Mouse (Mus musculus) neural tube, embryonic 15.5 days (tissue): ENCODE measurements at regions not wholly inside any gene's neighbourhood (a gene's known extent, or its start where the extent isn't known, plus 50 kb on each side); places are given as distances from the start of the nearest gene placed in this dataset.

Source experiments
- ATAC-seq: fragments of 200-750 bp; cut with Nextera tagmentation; 2 replicates; pipeline ENCODE4 v1.8.0; 2017; ENCODE audit warnings: mild to moderate bottlenecking, moderate TSS enrichment, moderate library complexity; ENCODE audit not compliant: low FRiP score
- H3K27ac ChIP-seq: fragments of 300-500 bp; sonication (generic); replicated peaks from 2 replicates; pipeline ENCODE4 v1.5.1; 2015; ENCODE audit warnings: mild to moderate bottlenecking, inconsistent platforms
- H3K27me3 ChIP-seq: fragments of 300-500 bp; sonication (generic); replicated peaks from 2 replicates; pipeline ENCODE4 v1.6.1; 2015; ENCODE audit warnings: inconsistent platforms
- H3K36me3 ChIP-seq: fragments of 300-500 bp; sonication (generic); 2 replicates; pipeline ENCODE4 v1.6.1; 2015; ENCODE audit warnings: inconsistent platforms
- H3K4me1 ChIP-seq: fragments of 300-500 bp; sonication (generic); 2 replicates; pipeline ENCODE4 v1.6.1; 2015; ENCODE audit warnings: inconsistent platforms
- H3K4me2 ChIP-seq: fragments of 300-500 bp; sonication (generic); 2 replicates; pipeline ENCODE4 v1.6.1; 2015; ENCODE audit warnings: inconsistent platforms, mild to moderate bottlenecking, moderate library complexity
- H3K4me3 ChIP-seq: fragments of 300-500 bp; sonication (generic); replicated peaks from 2 replicates; pipeline ENCODE4 v1.5.1; 2015; ENCODE audit warnings: mild to moderate bottlenecking, inconsistent platforms
- H3K9ac ChIP-seq: fragments of 300-500 bp; sonication (generic); replicated peaks from 2 replicates; pipeline ENCODE4 v1.6.1; 2015; ENCODE audit warnings: mild to moderate bottlenecking, inconsistent platforms
- H3K9me3 ChIP-seq: fragments of 300-500 bp; sonication (generic); replicated peaks from 2 replicates; pipeline ENCODE4 v1.6.1; 2016; ENCODE audit warnings: inconsistent platforms
- WGBS: fragments of 180-500 bp; shearing (Covaris S2); methylation state at CpG from one replicate; pipeline ENCODE4 v1.1.7; 2015; ENCODE audit warnings: mixed read lengths; 5-methylcytosine and 5-hydroxymethylcytosine counted together

DNA sequence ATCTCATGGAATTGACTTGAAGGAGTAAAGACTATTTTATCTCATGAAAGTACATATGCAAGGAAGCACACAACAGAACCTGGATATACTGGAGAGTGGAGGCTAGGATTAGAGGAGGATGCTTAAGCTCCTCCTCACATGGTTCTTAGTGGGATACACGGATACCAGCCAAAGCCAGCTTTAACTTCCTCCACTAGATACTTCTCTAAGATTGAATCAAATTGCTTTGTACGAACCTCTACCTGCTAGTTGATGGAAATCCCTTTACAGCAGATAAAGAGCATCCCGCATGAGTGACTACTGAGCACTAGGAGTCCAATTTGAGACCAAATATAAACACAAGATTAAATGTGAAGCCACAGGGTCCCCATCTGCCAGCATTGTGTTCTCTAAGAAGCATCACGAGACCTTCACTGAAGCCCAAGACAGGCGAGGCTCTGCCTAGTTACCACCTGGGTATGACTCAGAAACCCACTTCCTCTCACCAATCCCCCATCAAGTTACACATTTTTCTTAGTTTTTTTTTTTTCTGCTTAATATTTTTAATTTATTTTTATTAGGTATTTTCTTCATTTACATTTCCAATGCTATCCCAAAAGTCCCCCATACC, 307.9 kb upstream of the Lrrc3b start:
- no peaks in the 10 kb centered on the region for H3K4me1 ChIP-seq
- WGBS: 83% methylated on average over 5 of the region's 5 CpGs
- H3K4me3 ChIP-seq: no peak overlapping the region
- H3K27ac ChIP-seq: no peak overlapping the region
- H3K4me2 ChIP-seq: no peak overlapping the region
- no peaks in the 10 kb centered on the region for H3K27me3 ChIP-seq
- H3K9me3 ChIP-seq: no peaks in the 10 kb centered on the region
- H3K9ac ChIP-seq: no peak overlapping the region
- no peak for ATAC-seq
- H3K36me3 ChIP-seq: no peaks in the 10 kb centered on the region

DNA sequence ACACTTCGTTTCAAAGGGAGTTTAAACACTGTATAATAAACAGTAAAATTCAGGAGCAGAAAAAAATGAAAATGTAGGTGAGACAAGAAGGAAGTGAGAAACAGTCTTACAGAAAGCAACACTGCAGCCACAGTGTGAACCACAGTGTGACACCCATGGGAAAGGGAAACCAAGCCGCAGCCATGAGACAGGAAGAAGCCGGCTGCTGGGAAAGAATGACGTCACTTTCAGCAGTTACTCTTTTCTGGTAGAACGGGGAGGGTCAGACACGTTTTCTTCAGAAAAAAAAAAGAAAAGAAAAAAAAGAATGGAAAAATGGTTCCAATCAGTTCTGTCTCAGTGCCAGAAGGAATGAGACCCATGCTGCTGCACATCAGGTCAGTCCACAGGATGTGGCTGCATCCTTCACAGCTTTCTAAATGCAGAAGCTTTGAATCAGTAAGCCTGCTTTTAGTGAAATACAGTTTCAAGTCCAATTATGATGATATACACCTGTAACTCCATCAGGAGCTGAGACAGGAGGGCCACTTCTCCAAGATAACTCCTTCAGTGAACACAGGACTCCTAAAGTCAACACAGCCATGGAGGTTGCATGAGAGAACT, 331.2 kb upstream of the Lrrc3b start:
- no peaks in the 10 kb centered on the region for H3K36me3 ChIP-seq
- no peak overlapping the region for H3K9ac ChIP-seq
- no peak for ATAC-seq
- H3K27ac ChIP-seq: no peak overlapping the region
- no peaks in the 10 kb centered on the region for H3K9me3 ChIP-seq
- no peaks in the 10 kb centered on the region for H3K27me3 ChIP-seq
- H3K4me3 ChIP-seq: no peak overlapping the region
- H3K4me1 ChIP-seq: no peaks in the 10 kb centered on the region
- H3K4me2 ChIP-seq: no peak overlapping the region
- WGBS: 66% methylated on average over 6 of the region's 6 CpGs

DNA sequence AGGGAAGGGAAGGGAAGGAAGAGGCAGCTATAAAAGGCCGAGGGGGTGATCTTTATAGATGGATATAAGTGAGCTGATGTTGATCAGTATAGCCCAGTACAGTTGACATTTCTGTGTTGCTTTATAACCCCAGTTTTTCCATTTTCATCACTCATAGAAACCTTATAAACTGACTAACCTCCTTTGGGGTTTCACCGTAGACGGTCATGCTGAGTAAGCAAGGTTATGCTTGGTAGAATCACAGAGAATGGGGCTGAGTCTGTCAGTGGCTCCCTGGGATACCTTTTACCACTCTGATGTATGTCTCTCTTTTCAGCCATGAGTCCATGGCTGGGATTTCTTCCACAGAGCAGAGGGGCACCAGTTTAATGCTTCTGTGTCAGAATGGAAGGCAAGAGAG, 345.9 kb upstream of the Lrrc3b start:
- no peaks in the 10 kb centered on the region for H3K36me3 ChIP-seq
- no peak overlapping the region for H3K4me2 ChIP-seq
- ATAC-seq: peak; percentile 64; the same call in 1 of the 2 replicates
- peak overlapping the region; percentile 54; the same call in 1 of the 2 replicates for H3K27ac ChIP-seq
- H3K27me3 ChIP-seq: no peaks in the 10 kb centered on the region
- no peaks in the 10 kb centered on the region for H3K9me3 ChIP-seq
- WGBS: 23% methylated on average over 3 of the region's 3 CpGs
- peaks cover 9% of the 10 kb centered on the region for H3K4me1 ChIP-seq
- no peak overlapping the region for H3K4me3 ChIP-seq
- H3K9ac ChIP-seq: no peak overlapping the region

DNA sequence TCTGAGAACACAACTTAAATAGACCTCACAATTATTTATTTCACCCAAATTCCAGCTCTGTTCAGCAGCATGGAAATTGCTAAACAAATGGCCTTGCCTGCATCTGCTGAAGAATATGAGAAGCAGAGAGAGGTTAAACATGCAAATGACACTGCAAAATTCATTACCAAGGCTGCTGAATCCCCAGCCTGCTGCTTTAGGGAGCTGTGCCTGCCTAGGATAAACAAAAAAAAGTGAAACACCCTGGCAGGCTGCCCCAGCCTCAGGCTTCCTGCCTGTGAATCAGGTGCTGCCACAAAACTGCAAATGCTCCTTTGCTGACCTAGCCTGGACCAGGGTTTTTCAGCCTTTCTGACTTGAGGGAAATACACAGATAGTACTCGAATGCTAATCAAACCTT, 346.4 kb upstream of the Lrrc3b start:
- ATAC-seq: peak; percentile 70
- no peak overlapping the region for H3K4me2 ChIP-seq
- no peaks in the 10 kb centered on the region for H3K27me3 ChIP-seq
- 39% methylated on average over 1 of the region's 1 CpGs for WGBS
- no peak overlapping the region for H3K4me3 ChIP-seq
- peaks cover 9% of the 10 kb centered on the region for H3K4me1 ChIP-seq
- H3K9me3 ChIP-seq: no peaks in the 10 kb centered on the region
- no peak overlapping the region for H3K9ac ChIP-seq
- H3K27ac ChIP-seq: 0 out of 2 replicates have a peak overlapping the region, but pooled peaks have one; percentile 54
- H3K36me3 ChIP-seq: no peaks in the 10 kb centered on the region

DNA sequence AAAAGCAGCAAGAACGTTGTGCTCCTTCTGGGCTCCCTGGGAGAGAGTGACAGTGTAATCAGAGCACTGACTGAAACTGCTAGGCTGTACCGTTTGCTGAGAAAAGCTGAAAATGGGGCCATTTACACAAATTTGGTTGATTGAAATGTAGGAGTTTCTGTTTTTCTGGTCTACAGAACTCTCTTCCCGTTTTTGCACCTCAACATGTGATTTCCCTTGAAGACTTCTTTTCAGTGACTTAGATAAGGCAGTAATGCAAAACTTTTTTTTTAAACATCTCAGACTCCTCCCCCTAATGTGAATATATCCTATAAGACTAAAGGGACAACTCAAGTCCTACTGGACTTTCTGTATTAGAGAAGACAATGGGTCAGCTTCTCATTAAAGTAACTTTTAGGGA, 356.9 kb upstream of the Lrrc3b start:
- no peak overlapping the region for H3K9ac ChIP-seq
- 77% methylated on average over 3 of the region's 3 CpGs for WGBS
- H3K27me3 ChIP-seq: no peaks in the 10 kb centered on the region
- no peaks in the 10 kb centered on the region for H3K36me3 ChIP-seq
- H3K4me2 ChIP-seq: no peak overlapping the region
- no peaks in the 10 kb centered on the region for H3K9me3 ChIP-seq
- H3K4me3 ChIP-seq: no peak overlapping the region
- no peak overlapping the region for H3K27ac ChIP-seq
- no peak for ATAC-seq
- no peaks in the 10 kb centered on the region for H3K4me1 ChIP-seq

DNA sequence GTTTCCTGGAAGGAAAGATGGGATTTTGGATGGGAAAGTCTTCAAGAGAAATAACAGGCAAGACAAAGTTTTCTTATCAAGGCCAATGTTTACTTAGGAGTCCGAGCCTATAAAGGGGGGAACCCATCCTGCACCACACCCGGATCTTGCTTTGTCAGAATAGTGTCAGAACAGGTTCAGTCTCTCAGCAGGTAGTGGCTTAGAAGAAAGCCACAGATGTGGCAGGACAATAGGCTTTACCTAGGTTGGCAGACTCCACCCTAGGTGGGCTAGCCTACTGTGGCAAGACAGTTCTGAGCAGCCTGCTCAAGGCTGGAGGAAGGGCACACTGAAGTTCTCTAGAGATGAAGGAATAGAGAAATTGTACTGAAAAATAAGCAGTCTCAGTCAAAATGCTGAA, 358.2 kb upstream of the Lrrc3b start:
- no peak overlapping the region for H3K27ac ChIP-seq
- no peak overlapping the region for H3K9ac ChIP-seq
- no peak overlapping the region for H3K4me2 ChIP-seq
- H3K36me3 ChIP-seq: no peaks in the 10 kb centered on the region
- no peaks in the 10 kb centered on the region for H3K9me3 ChIP-seq
- no peak overlapping the region for H3K4me3 ChIP-seq
- no peaks in the 10 kb centered on the region for H3K27me3 ChIP-seq
- H3K4me1 ChIP-seq: no peaks in the 10 kb centered on the region
- 46% methylated on average over 2 of the region's 2 CpGs for WGBS
- no peak for ATAC-seq

DNA sequence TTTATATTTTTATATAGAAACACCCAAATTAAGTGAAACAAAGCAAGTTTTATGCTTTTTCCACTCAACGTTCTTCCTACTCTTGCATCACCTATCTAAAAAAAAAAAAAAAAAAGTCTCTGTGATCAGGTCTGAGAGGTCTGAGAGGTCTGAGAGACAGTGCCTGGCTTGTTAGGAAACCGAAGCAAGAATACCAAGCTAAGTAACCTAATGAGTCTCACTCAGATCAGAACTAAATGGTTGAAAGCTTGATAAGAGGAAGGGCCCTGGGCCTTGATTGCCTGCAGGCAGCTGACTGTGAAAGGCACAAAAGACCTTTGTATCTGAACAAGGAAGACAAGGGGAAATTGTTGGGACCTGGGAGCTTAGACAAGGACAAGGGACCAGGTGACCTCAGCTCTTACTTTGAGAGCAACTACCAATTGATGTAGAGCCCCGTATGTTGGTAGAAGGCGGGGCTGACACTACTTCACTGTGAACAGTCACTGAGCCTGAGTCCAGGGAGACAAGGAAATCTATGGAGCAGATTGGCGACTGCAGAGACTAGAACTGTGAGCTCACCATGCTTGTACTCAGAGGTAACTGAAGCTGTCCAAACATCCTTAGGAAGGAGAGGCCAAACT, 362.8 kb upstream of the Lrrc3b start:
- Histone ChIP-seq H3K4me3 (no peak overlapping the region), H3K27me3 (no peaks in the 10 kb centered on the region), H3K4me1 (no peaks in the 10 kb centered on the region), H3K36me3 (no peaks in the 10 kb centered on the region), H3K27ac (no peak overlapping the region), H3K9me3 (no peaks in the 10 kb centered on the region), H3K4me2 (no peak overlapping the region), H3K9ac (no peak overlapping the region)
- 78% methylated on average over 5 of the region's 5 CpGs for WGBS
- ATAC-seq: no peak

DNA sequence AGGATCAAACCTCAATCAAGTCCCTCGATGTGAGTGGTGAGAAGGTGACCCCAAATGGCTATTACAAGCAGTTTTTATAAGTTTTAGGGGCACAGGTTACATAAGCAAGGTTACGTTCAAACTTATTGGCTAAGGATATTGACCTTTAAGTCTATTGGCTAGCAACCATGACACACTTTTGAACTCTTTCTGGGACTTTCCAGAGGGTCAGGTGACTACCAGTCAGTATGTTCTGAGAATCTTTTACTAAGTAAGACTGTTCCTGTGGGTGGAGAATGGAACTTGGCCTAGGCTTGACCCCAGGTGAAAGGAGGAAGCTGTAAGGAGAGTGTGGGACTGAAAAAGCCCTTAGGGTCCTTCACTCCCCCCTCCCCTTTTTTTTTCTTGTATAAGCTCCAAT, 370.3 kb upstream of the Lrrc3b start:
- no peak for ATAC-seq
- no peak overlapping the region for H3K4me2 ChIP-seq
- H3K36me3 ChIP-seq: no peaks in the 10 kb centered on the region
- no peak overlapping the region for H3K27ac ChIP-seq
- H3K9ac ChIP-seq: no peak overlapping the region
- H3K9me3 ChIP-seq: no peaks in the 10 kb centered on the region
- no peaks in the 10 kb centered on the region for H3K27me3 ChIP-seq
- no peak overlapping the region for H3K4me3 ChIP-seq
- H3K4me1 ChIP-seq: no peaks in the 10 kb centered on the region
- 77% methylated on average over 2 of the region's 2 CpGs for WGBS

DNA sequence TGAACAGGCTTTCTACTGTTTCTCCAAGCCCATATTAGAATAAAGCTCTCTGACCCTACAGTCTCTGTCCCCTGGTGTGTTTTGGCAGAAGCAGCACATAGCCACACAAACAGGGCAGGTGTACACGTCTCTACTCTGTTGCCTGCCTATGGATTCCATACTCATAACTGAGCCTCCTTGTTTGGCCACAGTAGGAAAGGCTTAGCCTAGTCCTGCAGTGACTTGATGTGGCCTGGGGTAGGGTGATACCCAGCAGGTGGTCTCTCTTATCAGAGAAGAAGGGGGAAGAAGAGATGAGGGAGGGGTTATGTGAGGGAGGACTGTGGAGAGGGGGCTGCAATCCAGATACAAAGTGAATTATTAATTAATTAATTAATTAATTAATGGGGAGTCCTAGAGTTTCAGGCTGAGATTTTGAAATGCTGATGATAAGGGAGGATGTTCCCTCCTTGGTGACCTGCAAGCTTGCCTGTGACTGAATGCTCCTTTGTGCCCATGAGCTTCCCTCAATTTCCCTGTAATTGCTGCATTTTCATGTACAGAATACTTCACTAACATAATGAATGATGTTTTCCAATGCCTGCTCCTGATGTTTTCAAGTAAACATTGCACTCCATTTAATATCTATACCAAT, 402.7 kb upstream of the Lrrc3b start:
- H3K27ac ChIP-seq: no peak overlapping the region
- H3K9ac ChIP-seq: no peak overlapping the region
- no peaks in the 10 kb centered on the region for H3K27me3 ChIP-seq
- H3K9me3 ChIP-seq: no peaks in the 10 kb centered on the region
- no peak overlapping the region for H3K4me2 ChIP-seq
- H3K4me1 ChIP-seq: no peaks in the 10 kb centered on the region
- WGBS: 90% methylated on average over 1 of the region's 1 CpGs
- H3K36me3 ChIP-seq: no peaks in the 10 kb centered on the region
- H3K4me3 ChIP-seq: no peak overlapping the region
- 0 out of 2 replicates have a peak, but pooled peaks have one; percentile 59 for ATAC-seq

DNA sequence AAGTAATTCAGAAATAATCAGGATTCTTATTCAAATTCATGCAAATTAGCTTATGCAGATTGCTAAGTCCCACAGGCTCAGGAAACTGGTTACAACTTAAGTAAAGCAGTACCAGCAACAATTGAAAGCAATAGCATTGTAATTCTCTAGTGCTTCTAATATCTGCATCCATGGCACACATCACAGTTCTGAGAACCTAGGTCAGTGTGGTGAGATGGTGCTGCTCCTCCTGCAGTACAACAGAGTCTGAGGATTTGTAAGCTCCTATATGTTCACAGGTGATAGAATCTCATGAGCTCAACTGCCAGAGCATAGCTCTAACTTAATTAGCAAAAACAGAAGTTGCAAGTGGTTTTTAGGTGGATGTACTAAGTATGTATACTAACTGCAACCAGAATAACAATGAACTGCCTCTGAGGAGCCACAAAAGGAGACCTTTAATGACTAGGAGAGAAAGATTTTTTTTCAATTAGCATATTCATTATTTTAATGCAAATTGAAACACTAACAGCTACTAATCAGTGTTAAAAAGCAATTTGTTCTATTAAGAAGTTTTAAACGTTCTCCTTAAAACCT, 403.3 kb upstream of the Lrrc3b start:
- H3K36me3 ChIP-seq: no peaks in the 10 kb centered on the region
- H3K4me3 ChIP-seq: no peak overlapping the region
- H3K9me3 ChIP-seq: no peaks in the 10 kb centered on the region
- ATAC-seq: peak; percentile 86
- no peak overlapping the region for H3K4me2 ChIP-seq
- WGBS: 19% methylated on average over 1 of the region's 1 CpGs
- H3K27me3 ChIP-seq: no peaks in the 10 kb centered on the region
- H3K4me1 ChIP-seq: no peaks in the 10 kb centered on the region
- no peak overlapping the region for H3K27ac ChIP-seq
- no peak overlapping the region for H3K9ac ChIP-seq

DNA sequence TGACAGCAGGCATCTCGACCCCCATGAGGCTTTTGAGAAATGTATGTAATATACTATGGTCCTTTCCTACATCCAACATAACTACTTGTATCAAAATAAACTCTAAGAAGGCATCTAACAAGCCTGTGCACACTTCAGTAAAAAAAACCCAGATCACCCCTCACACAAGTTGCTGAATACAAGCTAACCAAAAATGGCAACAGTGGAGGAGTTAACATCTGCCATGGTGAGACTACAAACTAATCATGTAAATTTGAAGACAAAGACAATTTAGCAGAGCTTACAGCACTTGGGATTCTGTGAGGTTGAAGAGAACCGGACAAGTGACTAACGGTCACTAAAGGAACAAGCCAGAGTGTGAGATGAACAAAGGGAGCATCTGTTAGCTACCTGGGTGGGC, 380.6 kb upstream of the Ngly1 start:
- no peaks in the 10 kb centered on the region for H3K27me3 ChIP-seq
- WGBS: 72% methylated on average over 3 of the region's 3 CpGs
- no peaks in the 10 kb centered on the region for H3K36me3 ChIP-seq
- ATAC-seq: no peak
- no peaks in the 10 kb centered on the region for H3K9me3 ChIP-seq
- no peaks in the 10 kb centered on the region for H3K4me1 ChIP-seq
- no peak overlapping the region for H3K27ac ChIP-seq
- no peak overlapping the region for H3K9ac ChIP-seq
- H3K4me3 ChIP-seq: no peak overlapping the region
- no peak overlapping the region for H3K4me2 ChIP-seq

DNA sequence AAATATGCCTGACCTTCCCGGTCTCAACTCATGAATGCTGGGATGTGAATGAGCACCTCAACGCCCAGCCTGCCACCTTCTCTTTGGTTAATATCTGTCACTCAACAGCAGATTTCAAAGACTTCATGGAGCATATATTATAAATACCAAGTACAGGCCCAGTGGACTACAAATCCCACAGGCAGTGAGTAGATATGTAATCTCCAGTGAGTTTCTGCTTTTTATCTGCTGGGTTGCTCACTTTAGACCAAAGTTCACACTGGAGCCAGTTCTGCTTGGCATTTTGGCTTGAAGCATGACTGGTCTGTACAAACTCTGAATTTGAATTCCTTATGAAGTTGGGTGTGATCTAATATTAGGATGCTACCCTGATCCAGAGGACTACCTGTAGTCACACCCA, 377.1 kb upstream of the Ngly1 start:
- Histone ChIP-seq H3K9me3 (no peaks in the 10 kb centered on the region), H3K4me3 (no peak overlapping the region), H3K36me3 (no peaks in the 10 kb centered on the region), H3K27ac (no peak overlapping the region), H3K4me1 (no peaks in the 10 kb centered on the region), H3K4me2 (no peak overlapping the region), H3K27me3 (no peaks in the 10 kb centered on the region), H3K9ac (no peak overlapping the region)
- ATAC-seq: no peak
- WGBS: 94% methylated on average over 2 of the region's 2 CpGs
